Mouse (Mus musculus): ENCODE data around the gene Nemp2.

Gene Nemp2

DNA sequence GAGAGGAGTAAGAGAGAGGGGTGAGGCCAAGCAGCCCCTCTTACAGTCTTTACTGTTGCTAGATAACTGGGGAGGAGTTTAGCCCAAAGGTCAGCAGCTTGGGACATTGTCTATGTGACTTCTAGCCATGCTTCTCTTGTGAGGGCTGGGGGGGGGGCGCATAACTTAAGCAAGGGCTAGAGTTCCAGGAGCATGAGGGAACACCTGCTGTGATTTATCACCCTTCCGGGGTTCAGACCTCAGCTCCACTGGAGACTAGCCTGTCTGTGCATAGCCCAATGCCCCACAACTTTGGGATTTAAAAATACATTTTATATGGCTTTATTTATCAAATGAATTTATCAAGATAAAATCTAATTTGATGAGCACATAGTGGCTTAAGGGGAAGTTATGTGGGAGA is 7.6 kb downstream of the Nemp2 start:
- Histone ChIP-seq H3K27me3 (ENCODE audit: control insufficient read depth, insufficient read depth, low read length, poor library complexity, severe bottlenecking) (no peaks in the 10 kb centered on the region), H3K36me3 (ENCODE audit: control insufficient read depth, insufficient read depth, low read length, poor library complexity, severe bottlenecking) (peaks cover 12% of the 10 kb centered on the region)
- DNase-seq (ENCODE audit: low read depth, low spot score): no peak

DNA sequence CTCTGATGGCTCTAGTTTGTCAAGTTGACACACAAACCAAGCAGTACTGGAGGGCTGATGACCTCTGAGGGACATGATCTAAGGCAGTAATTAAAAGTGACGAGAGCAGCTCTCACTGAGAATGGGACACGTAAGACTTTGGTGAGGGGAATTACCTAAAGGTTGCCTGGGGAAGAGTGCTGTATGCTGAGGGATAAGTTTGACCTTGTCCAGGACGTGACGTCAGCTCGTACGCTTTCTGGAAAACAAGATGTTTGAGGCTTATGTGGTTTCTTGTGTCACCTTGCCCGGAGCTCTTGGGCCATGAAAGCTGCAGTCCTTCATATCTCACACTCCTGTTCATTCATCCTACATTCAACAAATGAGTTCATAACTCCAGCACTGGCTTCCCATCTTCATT is 8.6 kb downstream of the Nemp2 start:
- no peak for DNase-seq (ENCODE audit: low read depth, low spot score)
- H3K36me3 ChIP-seq (ENCODE audit: control insufficient read depth, insufficient read depth, low read length, poor library complexity, severe bottlenecking): peaks cover 13% of the 10 kb centered on the region
- H3K27me3 ChIP-seq (ENCODE audit: control insufficient read depth, insufficient read depth, low read length, poor library complexity, severe bottlenecking): no peaks in the 10 kb centered on the region; the same call in 1 of the 2 replicates

DNA sequence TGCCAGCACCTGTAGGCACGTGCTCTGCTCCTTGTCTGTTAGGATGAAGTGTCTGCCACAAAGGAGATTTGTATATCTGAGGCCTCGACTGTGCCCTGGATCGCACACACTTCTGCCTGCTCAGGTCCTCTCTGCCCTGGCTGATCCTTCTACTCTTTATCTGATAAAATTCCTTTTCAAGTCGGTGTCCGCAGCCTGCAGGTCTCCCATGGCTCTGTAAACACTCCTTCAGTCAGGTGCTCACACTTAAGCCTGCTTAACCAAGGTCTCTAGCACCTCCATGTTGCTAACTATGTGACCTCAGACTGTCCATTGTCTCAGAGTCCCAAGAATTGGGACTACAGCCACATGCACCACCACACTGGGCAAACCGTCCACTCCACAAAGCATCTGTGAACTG is 9.8 kb downstream of the Nemp2 start:
- no peak for DNase-seq (ENCODE audit: low read depth, low spot score)
- Histone ChIP-seq H3K27me3 (ENCODE audit: control insufficient read depth, insufficient read depth, low read length, poor library complexity, severe bottlenecking) (no peaks in the 10 kb centered on the region; the same call in 1 of the 2 replicates), H3K36me3 (ENCODE audit: control insufficient read depth, insufficient read depth, low read length, poor library complexity, severe bottlenecking) (peaks cover 14% of the 10 kb centered on the region)

DNA sequence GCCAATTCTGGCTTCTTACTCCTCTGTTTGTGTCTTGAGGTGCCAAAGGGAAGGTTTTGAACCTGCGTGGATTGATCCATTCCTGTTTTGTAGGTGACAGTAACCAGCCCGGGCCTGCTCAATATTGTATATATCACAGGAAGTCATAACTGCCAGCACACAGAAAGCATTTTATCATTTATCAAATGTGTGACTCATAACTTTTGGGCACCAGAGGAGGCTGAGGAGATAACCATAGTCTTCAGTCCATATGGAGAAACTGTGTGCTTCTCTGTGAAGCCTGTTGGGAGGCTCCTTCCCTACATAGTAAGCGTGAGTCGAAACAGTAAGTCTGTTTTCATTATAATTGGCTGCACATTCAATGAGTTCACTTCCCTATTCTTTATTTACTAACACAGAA is 10.2 kb downstream of the Nemp2 start:
- Histone ChIP-seq H3K27me3 (ENCODE audit: control insufficient read depth, insufficient read depth, low read length, poor library complexity, severe bottlenecking) (no peaks in the 10 kb centered on the region; the same call in 1 of the 2 replicates), H3K36me3 (ENCODE audit: control insufficient read depth, insufficient read depth, low read length, poor library complexity, severe bottlenecking) (peaks cover 14% of the 10 kb centered on the region)
- DNase-seq (ENCODE audit: low read depth, low spot score): no peak

DNA sequence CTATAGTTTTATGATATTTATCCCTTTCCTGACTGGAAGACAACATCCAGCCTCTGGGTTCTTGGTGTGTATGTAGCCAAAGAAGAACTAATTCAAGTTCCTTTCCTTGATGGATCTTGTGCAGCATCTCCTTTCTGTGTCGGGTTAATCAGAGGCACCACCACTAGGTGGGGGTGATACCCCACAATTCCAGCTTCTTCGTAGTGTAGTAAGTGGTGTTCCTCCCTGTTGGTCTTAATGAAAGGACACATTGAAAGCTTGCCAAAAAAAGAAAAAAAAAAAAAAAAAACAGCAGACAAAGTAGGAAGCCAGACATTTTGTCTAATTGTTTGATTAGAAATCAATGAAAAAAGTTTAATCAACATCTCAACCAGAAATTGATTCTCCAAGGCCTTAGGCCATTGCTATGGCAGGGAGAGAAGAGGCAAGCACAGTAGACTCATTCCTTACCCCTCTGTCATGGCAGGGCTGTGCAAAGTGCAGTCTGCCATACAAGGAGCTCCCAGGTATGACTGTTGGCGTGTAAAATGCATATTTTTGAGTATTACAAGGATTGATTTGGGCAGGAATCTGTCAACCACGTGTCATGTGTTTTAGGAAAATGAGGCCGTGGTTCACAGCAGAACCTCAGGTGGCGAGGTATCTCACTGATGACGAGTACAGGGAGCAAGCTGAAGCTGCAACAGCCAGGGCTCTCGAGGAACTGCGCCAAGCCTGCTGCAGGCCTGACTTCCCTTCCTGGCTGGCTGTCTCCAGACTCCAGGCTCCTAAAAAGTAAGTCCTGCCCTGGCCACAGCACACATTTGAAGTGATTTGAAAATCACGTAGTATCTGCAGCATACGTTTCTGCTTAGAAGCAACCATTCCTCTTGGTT is 17.9 kb downstream of the Nemp2 start:
- peak; percentile 87 for DNase-seq (ENCODE audit: low read depth, low spot score)
- peaks cover 3% of the 10 kb centered on the region; the same call in 1 of the 2 replicates for H3K36me3 ChIP-seq (ENCODE audit: control insufficient read depth, insufficient read depth, low read length, poor library complexity, severe bottlenecking)

DNA sequence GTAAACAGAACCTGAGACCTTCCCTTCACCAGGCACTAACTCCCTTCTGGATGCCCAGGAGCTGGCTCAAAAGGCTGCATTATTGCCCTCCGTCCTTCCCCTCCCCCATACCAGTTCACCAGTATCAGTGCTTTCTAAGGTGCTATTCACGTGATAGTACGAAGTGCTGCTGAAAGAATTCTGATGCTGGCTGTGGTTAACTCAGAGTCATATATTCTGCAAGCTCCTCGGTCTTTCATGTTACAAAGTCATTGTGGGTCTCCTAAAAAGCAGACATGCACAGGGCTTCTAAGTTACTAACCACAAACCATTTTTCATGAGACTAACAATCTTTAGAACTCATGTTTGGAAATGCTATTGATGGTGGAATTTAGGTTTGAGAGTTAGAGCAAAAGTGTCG is 19.6 kb downstream of the Nemp2 start:
- peaks cover 1% of the 10 kb centered on the region; the same call in 1 of the 2 replicates for H3K36me3 ChIP-seq (ENCODE audit: control insufficient read depth, insufficient read depth, low read length, poor library complexity, severe bottlenecking)
- no peak for DNase-seq (ENCODE audit: low read depth, low spot score)
- H3K27me3 ChIP-seq (ENCODE audit: control insufficient read depth, insufficient read depth, low read length, poor library complexity, severe bottlenecking): no peaks in the 10 kb centered on the region

More for the DNA sequence above, 17.9 kb downstream of the Nemp2 start:
- no peaks in the 10 kb centered on the region; the same call in 1 of the 2 replicates for H3K27me3 ChIP-seq (ENCODE audit: control insufficient read depth, insufficient read depth, low read length, poor library complexity, severe bottlenecking)

DNA sequence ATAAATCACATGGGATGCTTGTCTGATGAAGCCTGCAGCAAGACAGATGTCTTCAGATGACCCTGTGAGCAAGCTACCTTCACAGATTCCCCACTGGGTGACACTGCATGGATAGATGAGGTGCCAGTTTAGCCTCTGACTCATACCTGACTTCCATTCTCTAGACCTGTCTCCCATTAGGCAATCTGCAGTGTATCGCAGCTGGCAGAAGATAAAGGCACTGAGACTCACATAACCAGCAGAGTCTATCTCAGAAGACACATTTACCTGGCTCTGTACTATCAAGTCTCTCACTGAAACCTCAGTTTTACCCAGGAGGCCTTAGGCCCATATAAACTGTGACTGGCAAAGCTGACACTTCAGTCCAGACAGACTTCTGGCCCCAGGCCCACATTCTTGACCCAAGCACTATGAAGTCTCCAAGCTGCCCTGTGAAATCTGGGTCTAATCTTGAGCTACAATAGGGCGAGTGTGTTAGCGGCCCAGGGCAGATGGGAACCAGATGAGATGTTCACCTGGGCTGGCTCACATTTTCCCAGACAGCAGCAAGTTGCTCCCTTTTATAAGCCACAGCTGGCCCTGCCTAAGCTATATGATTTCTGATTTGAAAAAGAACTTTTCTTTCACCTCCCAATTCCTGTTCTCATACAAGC is 22.2 kb downstream of the Nemp2 start:
- Histone ChIP-seq H3K27me3 (ENCODE audit: control insufficient read depth, insufficient read depth, low read length, poor library complexity, severe bottlenecking) (no peaks in the 10 kb centered on the region), H3K36me3 (ENCODE audit: control insufficient read depth, insufficient read depth, low read length, poor library complexity, severe bottlenecking) (peaks cover 1% of the 10 kb centered on the region; the same call in 1 of the 2 replicates)
- DNase-seq (ENCODE audit: low read depth, low spot score): no peak

DNA sequence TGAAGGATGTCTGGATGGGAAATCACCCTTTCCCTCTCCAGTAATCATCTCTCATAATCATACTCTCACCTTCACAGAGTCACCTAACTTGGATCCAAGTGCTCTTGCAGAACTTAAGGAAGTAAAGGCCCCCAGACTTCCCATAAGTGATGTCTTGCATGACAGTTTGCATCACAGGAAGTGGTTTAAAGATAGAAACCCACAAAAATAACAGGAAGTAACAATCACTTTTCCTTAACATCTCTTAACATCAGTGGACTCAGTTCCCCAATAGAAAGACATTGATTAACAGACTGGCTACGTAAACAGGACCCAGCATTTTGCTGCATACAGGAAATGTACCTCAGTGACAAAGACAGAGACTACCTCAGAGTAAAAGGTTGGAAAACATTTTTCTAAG is 22.9 kb downstream of the Nemp2 start:
- Histone ChIP-seq H3K27me3 (ENCODE audit: control insufficient read depth, insufficient read depth, low read length, poor library complexity, severe bottlenecking) (no peaks in the 10 kb centered on the region), H3K36me3 (ENCODE audit: control insufficient read depth, insufficient read depth, low read length, poor library complexity, severe bottlenecking) (peaks cover 1% of the 10 kb centered on the region; the same call in 1 of the 2 replicates)
- peak; percentile 60 for DNase-seq (ENCODE audit: low read depth, low spot score)

DNA sequence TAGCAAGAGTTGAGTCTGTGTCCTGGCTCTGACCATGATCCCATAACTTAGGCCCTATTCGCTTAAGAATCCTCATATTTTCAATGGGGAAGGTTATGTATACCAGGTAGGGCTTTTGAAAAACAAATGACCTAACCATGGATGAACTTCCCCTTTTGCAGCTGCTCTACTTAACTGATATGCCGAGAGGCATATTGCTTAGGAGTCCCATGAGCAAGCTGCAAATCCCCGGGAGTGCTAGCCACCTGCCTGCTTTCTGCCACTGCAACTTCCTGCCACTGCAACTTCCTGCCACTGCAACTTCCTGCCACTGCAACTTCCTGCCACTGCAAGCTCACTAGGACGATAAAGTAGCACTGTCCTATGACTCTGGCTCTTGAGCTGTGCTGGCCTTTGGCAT is 24.6 kb downstream of the Nemp2 start:
- Histone ChIP-seq H3K27me3 (ENCODE audit: control insufficient read depth, insufficient read depth, low read length, poor library complexity, severe bottlenecking) (no peaks in the 10 kb centered on the region), H3K36me3 (ENCODE audit: control insufficient read depth, insufficient read depth, low read length, poor library complexity, severe bottlenecking) (no peaks in the 10 kb centered on the region)
- peak; percentile 74 for DNase-seq (ENCODE audit: low read depth, low spot score)

DNA sequence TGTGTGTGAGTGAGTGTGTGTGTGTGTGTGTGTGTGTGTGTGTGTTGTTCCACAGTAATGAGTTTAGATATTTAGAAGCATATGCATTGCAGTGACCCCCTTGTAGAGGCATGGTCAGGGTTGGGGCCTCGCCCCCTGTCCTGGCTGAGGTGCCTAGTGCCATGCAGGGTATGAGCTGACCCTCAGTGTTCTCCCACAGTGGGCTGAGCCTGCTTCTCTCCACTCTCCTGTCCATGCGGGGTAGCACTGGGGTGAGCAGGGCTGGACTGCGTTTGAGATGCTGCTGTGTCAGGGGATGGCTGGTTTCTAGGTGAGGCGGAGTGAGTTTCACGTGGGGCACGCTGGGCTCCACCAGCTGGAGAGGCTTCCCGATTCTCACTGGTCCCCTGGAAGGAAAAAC is 27.7 kb downstream of the Nemp2 start:
- Histone ChIP-seq H3K36me3 (ENCODE audit: control insufficient read depth, insufficient read depth, low read length, poor library complexity, severe bottlenecking) (no peaks in the 10 kb centered on the region), H3K27me3 (ENCODE audit: control insufficient read depth, insufficient read depth, low read length, poor library complexity, severe bottlenecking) (no peaks in the 10 kb centered on the region)
- no peak for DNase-seq (ENCODE audit: low read depth, low spot score)

DNA sequence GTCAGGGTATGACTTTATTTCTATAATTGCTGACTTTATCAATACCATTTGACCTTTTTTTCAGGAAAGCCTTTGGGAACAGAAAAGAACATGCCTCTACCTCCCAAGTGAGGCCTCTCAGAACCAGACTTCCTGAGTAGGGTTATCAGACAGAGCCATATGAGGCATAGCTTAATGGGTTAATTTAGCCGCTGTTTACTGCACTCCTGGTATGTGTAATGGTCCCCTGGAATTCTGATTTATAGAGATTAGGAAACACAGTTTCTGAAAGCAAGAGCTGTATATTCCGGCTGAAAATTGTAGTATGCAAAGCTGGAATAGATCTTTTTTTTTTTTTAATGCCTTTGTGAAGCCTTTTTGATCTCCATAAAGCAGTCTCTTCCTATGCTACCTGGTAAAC is 29.8 kb downstream of the Nemp2 start:
- DNase-seq (ENCODE audit: low read depth, low spot score): no peak
- H3K27me3 ChIP-seq (ENCODE audit: control insufficient read depth, insufficient read depth, low read length, poor library complexity, severe bottlenecking): no peaks in the 10 kb centered on the region
- no peaks in the 10 kb centered on the region for H3K36me3 ChIP-seq (ENCODE audit: control insufficient read depth, insufficient read depth, low read length, poor library complexity, severe bottlenecking)

DNA sequence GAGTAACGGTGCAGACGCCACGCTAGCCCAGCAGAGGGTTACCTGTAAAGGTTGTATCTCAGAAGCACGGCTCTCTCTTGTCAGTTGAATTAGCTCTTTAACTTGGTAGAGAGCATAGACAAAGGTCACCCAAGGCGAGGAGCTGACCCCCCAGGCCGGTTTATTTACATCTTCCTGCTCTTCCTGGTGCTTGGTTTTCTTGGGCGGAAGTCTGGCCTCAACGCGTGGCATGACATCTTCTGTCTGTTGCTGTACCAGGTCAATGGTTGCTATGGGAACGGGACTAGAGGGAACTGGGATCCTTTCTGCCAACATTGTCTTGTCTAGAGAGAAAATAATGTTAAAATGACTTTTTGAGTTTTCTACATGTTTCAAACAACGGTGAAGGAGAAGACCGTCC is 30.3 kb downstream of the Nemp2 start:
- Histone ChIP-seq H3K36me3 (ENCODE audit: control insufficient read depth, insufficient read depth, low read length, poor library complexity, severe bottlenecking) (no peaks in the 10 kb centered on the region), H3K27me3 (ENCODE audit: control insufficient read depth, insufficient read depth, low read length, poor library complexity, severe bottlenecking) (no peaks in the 10 kb centered on the region)
- no peak for DNase-seq (ENCODE audit: low read depth, low spot score)

DNA sequence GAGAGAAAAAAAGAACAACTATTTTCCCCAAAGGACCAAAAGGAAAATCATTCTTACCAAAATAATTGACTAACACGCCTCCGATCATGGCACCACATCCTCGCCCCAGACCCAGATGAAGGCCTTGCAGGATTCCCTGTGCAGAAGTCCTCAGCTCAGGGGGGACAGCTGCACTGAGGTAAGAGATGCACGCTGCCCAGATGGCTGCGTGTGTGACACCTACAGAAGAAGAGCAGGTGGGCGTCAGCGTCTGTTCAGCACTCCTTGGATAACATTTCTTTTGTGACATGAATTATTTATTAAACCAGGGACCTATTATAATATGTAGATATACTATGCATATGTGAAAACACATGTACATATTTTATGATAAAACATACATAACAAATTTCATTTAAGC is 32.7 kb downstream of the Nemp2 start:
- DNase-seq (ENCODE audit: low read depth, low spot score): no peak
- no peaks in the 10 kb centered on the region for H3K27me3 ChIP-seq (ENCODE audit: control insufficient read depth, insufficient read depth, low read length, poor library complexity, severe bottlenecking)
- H3K36me3 ChIP-seq (ENCODE audit: control insufficient read depth, insufficient read depth, low read length, poor library complexity, severe bottlenecking): no peaks in the 10 kb centered on the region

DNA sequence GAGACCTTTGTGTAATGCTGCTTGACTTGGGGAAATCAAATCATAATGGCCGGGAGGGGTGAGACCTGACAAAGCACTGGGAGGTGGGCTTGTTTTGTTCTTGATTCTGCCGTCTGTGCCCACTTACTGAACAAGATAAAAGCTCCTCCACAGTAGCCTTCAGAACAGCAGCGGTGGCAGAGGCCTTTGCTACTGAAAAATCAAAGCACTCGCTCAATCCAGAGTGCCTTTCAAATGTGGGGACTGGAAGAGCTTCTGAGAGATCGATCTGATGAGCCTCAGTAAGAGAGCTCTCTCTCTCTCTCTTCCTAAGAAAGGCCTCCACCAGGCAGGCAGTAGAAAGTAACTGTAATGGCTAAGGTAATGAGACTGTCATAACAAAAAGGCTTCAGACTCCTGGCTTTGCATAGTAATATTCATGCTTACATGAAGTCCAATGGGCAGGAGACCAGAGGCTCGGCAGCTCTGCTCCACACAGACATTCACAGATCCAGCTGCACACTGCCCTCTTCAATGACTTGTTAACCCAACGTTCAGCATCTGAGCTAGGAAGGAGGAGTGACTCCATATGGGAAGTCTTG is 38.3 kb downstream of the Nemp2 start:
- H3K36me3 ChIP-seq (ENCODE audit: control insufficient read depth, insufficient read depth, low read length, poor library complexity, severe bottlenecking): no peaks in the 10 kb centered on the region
- no peaks in the 10 kb centered on the region for H3K27me3 ChIP-seq (ENCODE audit: control insufficient read depth, insufficient read depth, low read length, poor library complexity, severe bottlenecking)
- no peak for DNase-seq (ENCODE audit: low read depth, low spot score)

DNA sequence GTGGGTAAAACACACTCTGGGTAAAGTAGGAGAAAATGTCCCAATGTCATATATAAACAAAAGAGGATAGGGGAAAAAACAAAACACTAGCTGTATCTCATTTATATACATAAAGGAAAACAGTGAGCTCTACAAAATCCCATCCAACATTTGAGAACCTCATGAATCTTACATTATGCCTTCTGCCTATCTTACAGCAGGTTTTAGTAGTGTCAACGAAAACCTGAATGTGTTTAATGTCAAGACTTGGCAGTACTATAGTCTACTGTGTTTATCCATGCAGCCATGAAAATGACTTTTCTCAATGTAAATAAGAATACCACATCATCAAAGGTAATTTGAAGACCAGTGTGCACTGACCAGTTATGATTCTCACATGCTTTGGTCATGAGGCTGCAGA is 39.4 kb downstream of the Nemp2 start:
- Histone ChIP-seq H3K27me3 (ENCODE audit: control insufficient read depth, insufficient read depth, low read length, poor library complexity, severe bottlenecking) (no peaks in the 10 kb centered on the region), H3K36me3 (ENCODE audit: control insufficient read depth, insufficient read depth, low read length, poor library complexity, severe bottlenecking) (no peaks in the 10 kb centered on the region)
- DNase-seq (ENCODE audit: low read depth, low spot score): no peak

Measured in splenic B cell, adult 2 months (primary cell).